Mouse (Mus musculus) limb, embryonic 10.5 days (tissue): ENCODE data around the gene Kansl1. TPM values are rescaled to one million over a fixed set of nuclear protein-coding genes. Genes with fewer than 3 reads are reported as not detected.
A peak's percentile ranks its signal among the peaks of the same experiment; 100 is the strongest.

Source experiments
- DNase-seq: peaks from one replicate; pipeline ENCODE4 v3.0.0-alpha.2; 2017; ENCODE audit warnings: low spot score
- H3K27ac ChIP-seq: fragments of 300-500 bp; sonication (generic); 2 replicates; pipeline ENCODE4 v1.5.1; 2016; ENCODE audit warnings: mild to moderate bottlenecking
- H3K27me3 ChIP-seq: fragments of 300-500 bp; sonication (generic); 2 replicates; pipeline ENCODE4 v1.6.1; 2016; ENCODE audit warnings: low read depth, mild to moderate bottlenecking; ENCODE audit not compliant: poor library complexity, severe bottlenecking
- H3K36me3 ChIP-seq: fragments of 300-500 bp; sonication (generic); 2 replicates; pipeline ENCODE4 v1.6.1; 2016; ENCODE audit warnings: mild to moderate bottlenecking, moderate library complexity
- H3K4me1 ChIP-seq: fragments of 300-500 bp; sonication (generic); 2 replicates; pipeline ENCODE4 v1.6.1; 2016
- H3K4me3 ChIP-seq: fragments of 300-500 bp; sonication (generic); 2 replicates; pipeline ENCODE4 v1.5.1; 2016; ENCODE audit warnings: mild to moderate bottlenecking, moderate library complexity
- H3K9me3 ChIP-seq: fragments of 300-500 bp; sonication (generic); replicated peaks from 2 replicates; pipeline ENCODE4 v1.6.1; 2016; ENCODE audit warnings: mild to moderate bottlenecking
- WGBS: fragments of 180-500 bp; shearing (Covaris S2); methylation state at CpG from one replicate; pipeline ENCODE4 v1.1.7; 2016; 5-methylcytosine and 5-hydroxymethylcytosine counted together
- microRNA-seq: library from miRNA; unstranded; fragments of <30 nt; microRNA quantifications from one replicate; pipeline ENCODE4, GENCODE M21; 2017
- polyA plus RNA-seq: library from polyadenylated mRNA; unstranded; fragments of >200 nt; fragmentation: Nextera tagmentation; extraction: Ambion mirVana; gene quantifications from 2 replicates; pipeline ENCODE4 v1.2.1, GENCODE M21; 2016

The Kansl1 gene
- polyA plus RNA-seq, 1 experiment from 2014 or later, result 30.4 TPM

DNA sequence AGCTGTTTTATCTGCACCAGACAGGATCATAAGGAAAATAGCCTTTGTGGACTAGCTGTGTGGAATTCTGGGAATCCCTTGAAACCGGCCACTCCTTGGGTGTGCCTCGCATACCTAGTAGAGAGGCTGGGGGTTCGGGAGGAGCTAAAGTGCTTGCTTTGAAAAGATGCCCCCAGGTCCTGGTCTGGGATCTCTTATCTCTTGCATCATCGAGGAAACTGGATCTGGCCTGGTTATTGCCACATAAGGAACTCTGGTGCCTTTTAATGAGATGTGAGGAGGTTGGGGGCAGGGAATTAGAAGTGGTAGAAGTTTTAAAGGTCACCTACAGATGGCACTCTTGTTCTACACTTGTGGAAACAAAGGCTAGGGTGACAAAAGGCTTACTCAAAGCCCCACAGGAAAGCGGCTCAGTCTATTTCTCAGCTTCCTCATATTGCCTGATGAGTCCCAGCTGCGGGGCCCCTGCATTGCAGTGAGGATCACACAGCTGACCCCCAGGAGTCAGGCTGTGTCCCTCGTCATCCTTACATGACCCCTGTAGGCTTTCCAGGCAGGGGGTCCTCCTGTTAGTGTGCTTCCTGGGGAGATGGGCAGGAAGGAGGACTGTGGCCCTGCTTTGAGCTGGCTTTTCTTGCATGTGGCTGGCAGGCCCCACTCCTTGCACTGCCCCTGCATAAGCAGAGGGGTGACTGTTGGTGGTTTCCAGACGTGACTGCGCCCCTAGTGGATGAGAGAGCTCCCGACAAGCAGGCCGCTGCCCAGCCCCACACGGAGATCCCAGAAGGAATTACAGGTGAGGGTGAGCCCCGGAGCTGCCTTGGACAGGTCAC lies 179.2 kb downstream of the Kansl1 start:
- H3K27me3 ChIP-seq, result no peaks in the 10 kb centered on the region
- 17% methylated on average over 13 of the region's 13 CpGs for WGBS
- peaks cover 23% of the 10 kb centered on the region for H3K4me1 ChIP-seq
- H3K36me3 ChIP-seq, result no peaks in the 10 kb centered on the region
- H3K4me3 ChIP-seq, result peak overlapping the region; percentile 24; the same call in 1 of the 2 replicates
- H3K9me3 ChIP-seq, result no peaks in the 10 kb centered on the region
- DNase-seq, result peak; percentile 84
- H3K27ac ChIP-seq, result peak overlapping the region; percentile 92

DNA sequence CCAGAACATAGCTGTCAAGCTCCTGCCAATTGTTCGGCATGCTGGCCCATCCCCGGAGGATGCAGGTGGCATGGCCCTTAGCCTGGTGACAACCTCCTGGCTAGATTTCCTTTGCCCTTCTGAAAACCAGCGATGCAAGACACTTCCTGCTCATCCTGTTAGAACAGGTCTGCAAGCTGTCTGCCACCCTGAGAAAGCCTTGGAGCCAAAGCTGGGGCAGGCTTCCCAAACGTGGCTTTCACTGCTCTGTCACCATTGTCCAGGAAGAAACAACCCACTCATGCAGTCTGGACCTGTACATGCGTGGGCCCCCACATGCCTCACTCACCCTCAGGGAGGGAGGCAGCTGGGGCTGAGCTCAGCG lies 179.8 kb downstream of the Kansl1 start:
- Histone ChIP-seq H3K27me3 (no peaks in the 10 kb centered on the region), H3K27ac (peak overlapping the region; percentile 92), H3K4me3 (no peak overlapping the region), H3K4me1 (peaks cover 23% of the 10 kb centered on the region), H3K9me3 (no peaks in the 10 kb centered on the region), H3K36me3 (no peaks in the 10 kb centered on the region)
- WGBS, result 60% methylated on average over 6 of the region's 6 CpGs
- DNase-seq, result no peak

DNA sequence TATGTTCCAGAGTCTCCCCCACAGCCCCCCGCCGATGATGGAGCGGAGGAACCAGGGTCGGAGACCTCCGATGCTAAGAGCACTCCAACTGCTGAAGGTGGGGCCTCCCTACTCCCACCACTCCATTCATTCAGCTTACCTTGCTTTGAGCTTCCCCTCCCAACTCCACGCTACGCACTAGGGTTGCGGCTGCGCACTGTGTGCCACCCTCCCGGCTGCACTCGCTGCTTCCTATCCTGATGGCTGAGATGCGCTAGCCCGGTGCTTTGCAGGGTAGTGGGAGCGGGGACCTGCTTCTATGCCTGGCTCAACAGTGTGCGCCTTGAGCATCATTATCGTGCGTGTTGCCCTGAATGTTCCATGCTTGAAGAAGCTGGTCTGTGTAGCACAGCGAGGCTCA lies 181.5 kb downstream of the Kansl1 start:
- Histone ChIP-seq H3K27ac (no peak overlapping the region), H3K36me3 (no peaks in the 10 kb centered on the region), H3K4me1 (peaks cover 23% of the 10 kb centered on the region), H3K4me3 (no peak overlapping the region), H3K9me3 (no peaks in the 10 kb centered on the region), H3K27me3 (no peaks in the 10 kb centered on the region)
- WGBS, result 94% methylated on average over 18 of the region's 18 CpGs
- DNase-seq, result no peak

Small RNAs within 50 kb of the gene (microRNA-seq; reads per million reads assigned to microRNA genes)
- not detected for gene Gm47315

Other genes starting within 250 kb of the Kansl1 start
- gene Mapt, start 237.5 kb downstream of the Kansl1 start, polyA plus RNA-seq, result 0.95 and 0.97 TPM in 2 replicates
- gene Cdc27, start 81.8 kb upstream of the Kansl1 start, polyA plus RNA-seq, result 49.5 and 60.4 TPM in 2 replicates
- gene Myl4, start 81.8 kb upstream of the Kansl1 start, polyA plus RNA-seq, result 3.0 and 3.1 TPM in 2 replicates
- 2.6 and 2.7 TPM in 2 replicates for gene Itgb3, start 139.1 kb upstream of the Kansl1 start, polyA plus RNA-seq
- not detected in 2 replicates for gene Gm11639, start 216.8 kb upstream of the Kansl1 start, polyA plus RNA-seq